Mouse (Mus musculus) hindbrain, postnatal 0 days (tissue): ENCODE data around the gene Phlda2. TPM values are rescaled to one million over a fixed set of nuclear protein-coding genes. Genes with fewer than 3 reads are reported as not detected.
"Not testable (repeated sequence)": the region's sequence is repeated elsewhere in the genome, so short reads cannot be mapped to it uniquely, and the experiment has no call there.

Source experiments
- ATAC-seq: fragments of 200-750 bp; cut with Nextera tagmentation; 2 replicates; pipeline ENCODE4 v1.8.0; 2017; ENCODE audit warnings: mild to moderate bottlenecking, moderate TSS enrichment, moderate library complexity
- DNase-seq: peaks from one replicate; pipeline ENCODE4 v3.0.0-alpha.2; 2015; ENCODE audit warnings: low spot score
- H3K27ac ChIP-seq: fragments of 300-500 bp; sonication (generic); 2 replicates; pipeline ENCODE4 v1.5.1; 2014; ENCODE audit warnings: mild to moderate bottlenecking
- H3K27me3 ChIP-seq: fragments of 300-500 bp; sonication (generic); 2 replicates; pipeline ENCODE4 v1.6.1; 2014; ENCODE audit warnings: low read length, mixed read lengths; ENCODE audit not compliant: insufficient read depth
- H3K36me3 ChIP-seq: fragments of 300-500 bp; sonication (generic); 2 replicates; pipeline ENCODE4 v1.6.1; 2014; ENCODE audit warnings: low read length, mixed read lengths; ENCODE audit not compliant: insufficient read depth
- H3K4me1 ChIP-seq: fragments of 300-500 bp; sonication (generic); 2 replicates; pipeline ENCODE4 v1.6.1; 2014; ENCODE audit warnings: antibody characterized with exemption, low read length, mixed read lengths; ENCODE audit not compliant: insufficient read depth
- H3K4me2 ChIP-seq: fragments of 300-500 bp; sonication (generic); 2 replicates; pipeline ENCODE4 v1.6.1; 2014; ENCODE audit warnings: low read depth, mild to moderate bottlenecking, low read length, moderate library complexity, mixed read lengths
- H3K4me3 ChIP-seq: fragments of 300-500 bp; sonication (generic); 2 replicates; pipeline ENCODE4 v1.5.1; 2014; ENCODE audit warnings: low read length
- H3K9ac ChIP-seq: fragments of 300-500 bp; sonication (generic); replicated peaks from 2 replicates; pipeline ENCODE4 v1.6.1; 2014; ENCODE audit warnings: mild to moderate bottlenecking, low read length, moderate library complexity, mixed read lengths
- H3K9me3 ChIP-seq: fragments of 300-500 bp; sonication (generic); 2 replicates; pipeline ENCODE4 v1.6.1; 2016; ENCODE audit warnings: low read length, mixed read lengths
- CTCF ChIP-seq: IDR thresholded peaks from 2 replicates; pipeline ENCODE4 v1.5.1; 2016; ENCODE audit warnings: antibody characterized with exemption, control low read depth, low read depth
- WGBS: fragments of 180-500 bp; shearing (Covaris S2); extraction: QIAGEN DNeasy Blood & Tissue Kit; methylation state at CpG from one replicate; pipeline ENCODE4 v1.1.7; 2014; 5-methylcytosine and 5-hydroxymethylcytosine counted together
- polyA plus RNA-seq: library from polyadenylated mRNA; unstranded; fragments of >200 nt; fragmentation: Nextera tagmentation; extraction: Ambion mirVana; gene quantifications from 2 replicates; pipeline ENCODE4 v1.2.1, GENCODE M21; 2015
- total RNA-seq: library from RNA; depleted of rRNA; stranded (reverse); fragments of >200 nt; gene quantifications from 2 replicates; pipeline ENCODE4 v1.2.3, GENCODE M21; 2014

Gene Phlda2
- total and polyA plus RNA-seq, 2 experiments from 2014 or later: 0.52 to 0.73 TPM

GRCm38 (mm10) chr7:143538671-143539070 lies 35.7 kb upstream of the Phlda2 start:
- Histone ChIP-seq H3K27ac (no peak overlapping the region), H3K4me1 (no peaks in the 10 kb centered on the region; the same call in 1 of the 2 replicates), H3K4me2 (no peak overlapping the region), H3K36me3 (peaks cover 47% of the 10 kb centered on the region), H3K27me3 (no peaks in the 10 kb centered on the region), H3K9ac (no peak overlapping the region), H3K9me3 (no peaks in the 10 kb centered on the region), H3K4me3 (no peak overlapping the region)
- WGBS: 84% methylated on average over 1 of the region's 1 CpGs
- ATAC-seq (no peak), DNase-seq (no peak)
- TF ChIP-seq CTCF: no peak

- not testable (repeated sequence) for H3K9me3 ChIP-seq, H3K4me2 ChIP-seq, H3K27ac ChIP-seq, H3K27me3 ChIP-seq, H3K4me1 ChIP-seq, H3K4me3 ChIP-seq, DNase-seq, H3K9ac ChIP-seq, ATAC-seq
- H3K36me3 ChIP-seq: peaks cover 47% of the 10 kb centered on the region
- 94% methylated on average over 6 of the region's 6 CpGs for WGBS
These were observed 35.3 kb upstream of the Phlda2 start for GRCm38 (mm10) chr7:143538229-143538628.

GRCm38 (mm10) chr7:143536251-143536650 lies 33.3 kb upstream of the Phlda2 start:
- WGBS: 96% methylated on average over 3 of the region's 3 CpGs
- Histone ChIP-seq H3K4me1 (no peaks in the 10 kb centered on the region), H3K36me3 (peaks cover 60% of the 10 kb centered on the region), H3K9me3 (no peaks in the 10 kb centered on the region), H3K27ac (no peak overlapping the region), H3K4me2 (no peak overlapping the region), H3K27me3 (no peaks in the 10 kb centered on the region), H3K9ac (no peak overlapping the region), H3K4me3 (no peak overlapping the region)
- ATAC-seq (no peak), DNase-seq (no peak)
- TF ChIP-seq CTCF: no peak

GRCm38 (mm10) chr7:143533284-143533683 lies 30.3 kb upstream of the Phlda2 start:
- 92% methylated on average over 2 of the region's 2 CpGs for WGBS
- no peak overlapping the region for H3K27ac ChIP-seq
- no peaks in the 10 kb centered on the region for H3K27me3 ChIP-seq
- no peak overlapping the region for H3K4me2 ChIP-seq
- no peaks in the 10 kb centered on the region for H3K9me3 ChIP-seq
- TF ChIP-seq CTCF: no peak
- H3K4me3 ChIP-seq: no peak overlapping the region
- H3K4me1 ChIP-seq: no peaks in the 10 kb centered on the region
- no peak for DNase-seq
- H3K36me3 ChIP-seq: peaks cover 82% of the 10 kb centered on the region
- ATAC-seq: no peak
- H3K9ac ChIP-seq: no peak overlapping the region

- H3K4me2 ChIP-seq: no peak overlapping the region
- no peaks in the 10 kb centered on the region for H3K27me3 ChIP-seq
- no peaks in the 10 kb centered on the region for H3K9me3 ChIP-seq
- DNase-seq (no peak), ATAC-seq (no peak)
- whole genome bisulfite sequencing: 75% methylated on average over 1 of the region's 1 CpGs
- no peak overlapping the region for H3K9ac ChIP-seq
- no peaks in the 10 kb centered on the region for H3K4me1 ChIP-seq
- H3K27ac ChIP-seq: no peak overlapping the region
- peaks cover 82% of the 10 kb centered on the region for H3K36me3 ChIP-seq
- H3K4me3 ChIP-seq: no peak overlapping the region
- no peak for TF ChIP-seq CTCF
These were observed 29.5 kb upstream of the Phlda2 start for GRCm38 (mm10) chr7:143532410-143532809.

GRCm38 (mm10) chr7:143519333-143519732 lies 16.4 kb upstream of the Phlda2 start:
- WGBS: 85% methylated on average over 4 of the region's 4 CpGs
- no peak overlapping the region for H3K27ac ChIP-seq
- no peak for ATAC-seq
- no peak overlapping the region for H3K9ac ChIP-seq
- H3K4me3 ChIP-seq: no peak overlapping the region
- no peaks in the 10 kb centered on the region for H3K27me3 ChIP-seq
- H3K4me2 ChIP-seq: no peak overlapping the region
- peaks cover 90% of the 10 kb centered on the region for H3K36me3 ChIP-seq
- no peak for DNase-seq
- no peaks in the 10 kb centered on the region for H3K4me1 ChIP-seq
- no peaks in the 10 kb centered on the region for H3K9me3 ChIP-seq
- TF ChIP-seq CTCF: no peak

GRCm38 (mm10) chr7:143514416-143514768 lies 11.4 kb upstream of the Phlda2 start:
- Histone ChIP-seq H3K4me3 (no peak overlapping the region), H3K4me2 (no peak overlapping the region), H3K4me1 (no peaks in the 10 kb centered on the region), H3K9me3 (no peaks in the 10 kb centered on the region), H3K36me3 (peaks cover 61% of the 10 kb centered on the region), H3K27me3 (no peaks in the 10 kb centered on the region), H3K9ac (no peak overlapping the region), H3K27ac (no peak overlapping the region)
- DNase-seq (no peak), ATAC-seq (no peak)
- no peak for TF ChIP-seq CTCF
- 95% methylated on average over 4 of the region's 4 CpGs for WGBS
